Mouse (Mus musculus) midbrain, embryonic 13.5 days (tissue): ENCODE results near the gene Rnf141. TPM values are rescaled to one million over a fixed set of nuclear protein-coding genes. Genes with fewer than 3 reads are reported as not detected.

Experiments
- ATAC-seq: fragments of 200-750 bp; cut with Nextera tagmentation; 2 replicates; pipeline ENCODE4 v1.8.0; 2017; ENCODE audit warnings: mild to moderate bottlenecking, moderate TSS enrichment, moderate library complexity
- H3K27ac ChIP-seq: fragments of 300-500 bp; sonication (generic); 2 replicates; pipeline ENCODE4 v1.5.1; 2015; ENCODE audit warnings: inconsistent platforms, mild to moderate bottlenecking, moderate library complexity
- H3K27me3 ChIP-seq: fragments of 300-500 bp; sonication (generic); 2 replicates; pipeline ENCODE4 v1.6.1; 2015; ENCODE audit warnings: mild to moderate bottlenecking, inconsistent platforms
- H3K36me3 ChIP-seq: fragments of 300-500 bp; sonication (generic); 2 replicates; pipeline ENCODE4 v1.6.1; 2015; ENCODE audit warnings: mild to moderate bottlenecking, inconsistent platforms
- H3K4me1 ChIP-seq: fragments of 300-500 bp; sonication (generic); replicated peaks from 2 replicates; pipeline ENCODE4 v1.6.1; 2015; ENCODE audit warnings: inconsistent platforms
- H3K4me2 ChIP-seq: fragments of 300-500 bp; sonication (generic); replicated peaks from 2 replicates; pipeline ENCODE4 v1.6.1; 2015; ENCODE audit warnings: moderate library complexity, mild to moderate bottlenecking, inconsistent platforms
- H3K4me3 ChIP-seq: fragments of 300-500 bp; sonication (generic); replicated peaks from 2 replicates; pipeline ENCODE4 v1.5.1; 2015; ENCODE audit warnings: mild to moderate bottlenecking, inconsistent platforms
- H3K9ac ChIP-seq: fragments of 300-500 bp; sonication (generic); replicated peaks from 2 replicates; pipeline ENCODE4 v1.6.1; 2015; ENCODE audit warnings: mild to moderate bottlenecking, inconsistent platforms
- H3K9me3 ChIP-seq: fragments of 300-500 bp; sonication (generic); 2 replicates; pipeline ENCODE4 v1.6.1; 2016; ENCODE audit warnings: mild to moderate bottlenecking, inconsistent platforms
- WGBS: fragments of 180-500 bp; shearing (Covaris S2); methylation state at CpG from one replicate; pipeline ENCODE4 v1.1.7; 2015; 5-methylcytosine and 5-hydroxymethylcytosine counted together
- polyA plus RNA-seq: library from polyadenylated mRNA; unstranded; fragments of >200 nt; fragmentation: Nextera tagmentation; extraction: Ambion mirVana; gene quantifications from 2 replicates; pipeline ENCODE4 v1.2.1, GENCODE M21; 2015

The Rnf141 gene
- polyA plus RNA-seq, 1 experiment from 2014 or later = 25.7 TPM

GRCm38 (mm10) chr7:110855604-110856003 lies 11.3 kb upstream of the Rnf141 start:
- Histone ChIP-seq H3K4me2 (no peak overlapping the region), H3K9me3 (no peaks in the 10 kb centered on the region), H3K4me3 (no peak overlapping the region), H3K9ac (no peak overlapping the region), H3K27ac (no peak overlapping the region), H3K27me3 (no peaks in the 10 kb centered on the region), H3K4me1 (peaks cover 4% of the 10 kb centered on the region; the same call in 1 of the 2 replicates), H3K36me3 (no peaks in the 10 kb centered on the region)
- no peak for ATAC-seq
- 84% methylated on average over 1 of the region's 1 CpGs for WGBS

GRCm38 (mm10) chr7:110854927-110855546 lies 10.8 kb upstream of the Rnf141 start:
- peaks cover 4% of the 10 kb centered on the region; the same call in 1 of the 2 replicates for H3K4me1 ChIP-seq
- no peaks in the 10 kb centered on the region for H3K36me3 ChIP-seq
- no peak overlapping the region for H3K4me2 ChIP-seq
- H3K4me3 ChIP-seq = no peak overlapping the region
- ATAC-seq = no peak
- H3K27me3 ChIP-seq = no peaks in the 10 kb centered on the region
- WGBS = 86% methylated on average over 8 of the region's 8 CpGs
- no peak overlapping the region for H3K27ac ChIP-seq
- no peak overlapping the region for H3K9ac ChIP-seq
- H3K9me3 ChIP-seq = no peaks in the 10 kb centered on the region

DNA sequence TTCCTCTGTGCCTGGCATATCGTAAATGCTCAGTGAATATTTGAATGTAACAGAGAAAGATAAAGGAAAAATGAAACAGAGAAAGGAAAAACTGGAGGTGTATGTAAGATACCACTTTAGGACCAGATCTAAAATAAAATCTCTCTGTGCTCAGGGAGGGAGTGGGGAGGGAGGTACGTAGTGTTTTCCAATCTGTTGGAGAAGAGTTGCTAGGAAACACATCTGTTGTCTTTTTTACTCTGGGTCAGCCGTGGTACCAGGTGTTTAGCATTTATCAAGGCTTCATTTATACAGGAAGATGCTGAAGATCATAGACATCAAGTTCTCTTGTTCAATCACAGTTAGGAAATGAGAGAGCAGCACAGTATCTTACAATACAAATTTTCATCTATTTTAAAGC lies 10.3 kb upstream of the Rnf141 start:
- H3K4me3 ChIP-seq = no peak overlapping the region
- H3K27ac ChIP-seq = no peak overlapping the region
- H3K9me3 ChIP-seq = no peaks in the 10 kb centered on the region
- no peaks in the 10 kb centered on the region for H3K36me3 ChIP-seq
- H3K9ac ChIP-seq = no peak overlapping the region
- H3K4me1 ChIP-seq = peaks cover 4% of the 10 kb centered on the region; the same call in 1 of the 2 replicates
- no peak for ATAC-seq
- H3K4me2 ChIP-seq = no peak overlapping the region
- 67% methylated on average over 3 of the region's 3 CpGs for WGBS
- H3K27me3 ChIP-seq = no peaks in the 10 kb centered on the region

DNA sequence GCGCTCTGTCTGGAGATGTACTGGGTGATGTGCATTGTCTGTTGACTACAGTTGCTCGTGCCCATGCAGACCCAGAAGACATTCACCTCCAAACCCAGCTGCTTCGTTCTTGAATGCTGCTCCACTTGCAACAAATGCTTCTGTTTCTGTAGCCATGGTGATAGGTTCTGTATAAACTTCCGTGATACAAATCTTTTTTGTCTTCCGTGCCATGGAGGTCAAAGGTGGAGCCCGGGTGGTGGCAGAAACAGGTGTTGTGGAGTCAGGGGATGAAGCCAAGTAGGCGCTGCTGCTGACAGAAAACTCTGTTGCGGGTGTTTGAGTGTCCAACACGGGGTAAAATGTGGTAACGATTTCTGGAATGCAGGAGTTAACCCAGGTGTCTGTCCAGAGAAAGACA lies 9.4 kb upstream of the Rnf141 start:
- Histone ChIP-seq H3K9me3 (no peaks in the 10 kb centered on the region), H3K4me2 (no peak overlapping the region), H3K4me1 (peaks cover 4% of the 10 kb centered on the region; the same call in 1 of the 2 replicates), H3K9ac (no peak overlapping the region), H3K27ac (no peak overlapping the region), H3K4me3 (no peak overlapping the region), H3K36me3 (no peaks in the 10 kb centered on the region), H3K27me3 (no peaks in the 10 kb centered on the region)
- 60% methylated on average over 10 of the region's 10 CpGs for WGBS
- ATAC-seq = no peak

DNA sequence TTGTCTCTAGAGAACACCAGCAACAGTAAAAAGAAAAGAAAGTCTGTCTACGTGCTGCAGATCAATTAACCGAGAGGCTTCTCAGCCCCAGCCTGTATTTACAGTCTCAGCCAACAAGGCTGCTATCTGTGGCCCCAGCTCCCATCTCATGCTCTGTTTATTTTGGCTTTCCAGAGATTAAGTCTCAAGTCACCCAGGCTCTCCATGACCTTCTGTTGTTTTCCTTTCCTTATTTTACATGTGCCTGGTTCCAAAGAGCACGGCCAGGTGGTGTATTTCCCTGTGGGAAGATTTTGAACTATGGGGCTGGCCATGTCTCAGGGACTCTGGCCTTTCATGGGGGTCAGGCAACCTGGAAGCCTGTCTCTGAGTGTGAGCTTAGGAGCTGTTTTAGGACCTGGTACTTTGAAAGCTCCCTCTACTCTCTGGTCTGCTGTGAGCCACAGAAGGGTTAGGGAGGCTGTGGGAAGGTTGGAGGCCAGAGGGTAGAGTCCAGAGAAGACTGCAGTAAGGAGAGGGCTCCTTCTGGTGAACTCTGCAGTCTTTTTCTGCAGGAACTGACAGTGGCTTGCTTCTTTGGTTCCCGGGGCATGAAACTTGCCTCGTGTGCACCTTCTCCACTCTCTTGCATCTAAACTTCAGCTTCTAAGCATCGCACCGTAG lies 7.4 kb upstream of the Rnf141 start:
- Histone ChIP-seq H3K36me3 (no peaks in the 10 kb centered on the region), H3K9me3 (no peaks in the 10 kb centered on the region), H3K27ac (no peak overlapping the region), H3K4me2 (no peak overlapping the region), H3K9ac (no peak overlapping the region), H3K4me3 (no peak overlapping the region), H3K27me3 (no peaks in the 10 kb centered on the region), H3K4me1 (peaks cover 4% of the 10 kb centered on the region; the same call in 1 of the 2 replicates)
- 79% methylated on average over 7 of the region's 7 CpGs for WGBS
- no peak for ATAC-seq

DNA sequence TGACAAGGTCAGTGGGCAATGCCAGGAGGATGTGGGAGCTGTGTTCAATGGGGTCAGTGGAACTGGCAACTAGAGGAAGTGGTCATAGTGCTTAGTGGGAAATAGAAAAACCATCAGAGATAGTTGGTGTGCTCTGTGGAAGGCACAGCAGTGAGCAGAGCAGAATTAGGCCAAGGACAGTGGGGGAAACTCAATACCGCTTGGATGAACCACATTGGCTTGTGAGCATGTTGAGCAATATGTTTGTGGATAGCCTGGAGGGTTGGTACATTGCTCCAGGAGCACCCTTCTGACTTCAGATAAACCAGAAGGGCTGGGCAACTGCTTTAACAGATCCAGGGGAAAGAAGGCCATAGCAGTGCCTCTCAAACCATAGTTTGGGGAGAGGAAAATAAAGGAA lies 4.1 kb upstream of the Rnf141 start:
- WGBS = 89% methylated on average over 1 of the region's 1 CpGs
- Histone ChIP-seq H3K27ac (no peak overlapping the region), H3K4me1 (peaks cover 4% of the 10 kb centered on the region), H3K4me3 (no peak overlapping the region), H3K36me3 (no peaks in the 10 kb centered on the region), H3K9me3 (no peaks in the 10 kb centered on the region), H3K27me3 (no peaks in the 10 kb centered on the region), H3K9ac (no peak overlapping the region), H3K4me2 (no peak overlapping the region)
- ATAC-seq = no peak

DNA sequence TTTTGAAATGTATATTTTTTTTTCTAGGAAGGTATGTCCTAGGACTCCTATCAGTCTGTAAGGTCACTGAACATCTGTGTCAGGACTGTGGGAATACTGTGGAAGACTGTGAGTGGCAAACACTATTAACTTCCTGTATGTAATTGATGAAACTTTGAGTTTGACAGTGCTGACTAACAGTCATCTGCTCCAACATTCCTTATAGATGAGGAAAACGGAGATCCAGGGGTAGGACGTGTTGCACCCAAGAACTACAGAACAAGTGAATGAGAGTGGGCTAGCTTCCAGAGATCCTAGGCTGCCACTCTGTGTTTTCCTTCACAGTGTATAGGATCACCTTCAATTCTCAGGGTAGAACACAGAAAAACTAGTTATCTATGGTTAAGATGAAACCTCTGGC lies 3.1 kb upstream of the Rnf141 start:
- Histone ChIP-seq H3K9ac (no peak overlapping the region), H3K36me3 (no peaks in the 10 kb centered on the region), H3K4me1 (peaks cover 5% of the 10 kb centered on the region), H3K9me3 (no peaks in the 10 kb centered on the region), H3K4me3 (no peak overlapping the region), H3K4me2 (no peak overlapping the region), H3K27ac (no peak overlapping the region), H3K27me3 (no peaks in the 10 kb centered on the region)
- WGBS = 92% methylated on average over 2 of the region's 2 CpGs
- ATAC-seq = no peak

- no peak overlapping the region for H3K9ac ChIP-seq
- peaks cover 5% of the 10 kb centered on the region for H3K4me1 ChIP-seq
- H3K4me3 ChIP-seq = no peak overlapping the region
- H3K36me3 ChIP-seq = no peaks in the 10 kb centered on the region
- H3K9me3 ChIP-seq = no peaks in the 10 kb centered on the region
- ATAC-seq = no peak
- no peak overlapping the region for H3K4me2 ChIP-seq
- 87% methylated on average over 4 of the region's 4 CpGs for WGBS
- no peaks in the 10 kb centered on the region for H3K27me3 ChIP-seq
- H3K27ac ChIP-seq = no peak overlapping the region
These were observed 3.9 kb downstream of the Rnf141 start for GRCm38 (mm10) chr7:110840332-110840731.

DNA sequence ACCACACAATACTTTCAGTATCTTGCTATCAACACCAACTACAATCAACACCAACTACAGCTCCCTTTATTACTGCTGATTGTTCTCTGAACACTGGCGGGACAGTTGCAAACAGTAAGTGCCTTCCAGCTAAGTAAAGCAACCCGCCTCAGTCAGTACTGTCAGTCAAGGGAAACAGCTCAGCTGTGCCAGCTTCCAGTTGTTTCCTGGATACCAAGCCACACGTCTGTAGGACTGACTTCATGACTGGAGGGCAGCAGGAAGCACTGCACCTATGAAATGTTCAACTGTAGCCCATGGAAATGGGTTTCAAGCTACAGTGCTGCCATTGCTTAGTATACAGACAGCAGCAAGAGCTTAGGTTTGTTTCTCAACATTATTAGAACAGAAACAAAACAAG lies 9.7 kb downstream of the Rnf141 start:
- no peaks in the 10 kb centered on the region for H3K4me1 ChIP-seq
- no peak overlapping the region for H3K4me2 ChIP-seq
- no peaks in the 10 kb centered on the region for H3K9me3 ChIP-seq
- no peak overlapping the region for H3K9ac ChIP-seq
- H3K27ac ChIP-seq = no peak overlapping the region
- no peak for ATAC-seq
- no peaks in the 10 kb centered on the region for H3K27me3 ChIP-seq
- H3K4me3 ChIP-seq = no peak overlapping the region
- 75% methylated on average over 3 of the region's 3 CpGs for WGBS
- H3K36me3 ChIP-seq = peaks cover 17% of the 10 kb centered on the region

GRCm38 (mm10) chr7:110834018-110834417 lies 10.2 kb downstream of the Rnf141 start:
- H3K4me2 ChIP-seq = no peak overlapping the region
- ATAC-seq = no peak
- WGBS = 94% methylated on average over 1 of the region's 1 CpGs
- H3K27ac ChIP-seq = no peak overlapping the region
- peaks cover 20% of the 10 kb centered on the region for H3K36me3 ChIP-seq
- H3K4me3 ChIP-seq = no peak overlapping the region
- no peaks in the 10 kb centered on the region for H3K4me1 ChIP-seq
- no peaks in the 10 kb centered on the region for H3K27me3 ChIP-seq
- no peak overlapping the region for H3K9ac ChIP-seq
- H3K9me3 ChIP-seq = no peaks in the 10 kb centered on the region

DNA sequence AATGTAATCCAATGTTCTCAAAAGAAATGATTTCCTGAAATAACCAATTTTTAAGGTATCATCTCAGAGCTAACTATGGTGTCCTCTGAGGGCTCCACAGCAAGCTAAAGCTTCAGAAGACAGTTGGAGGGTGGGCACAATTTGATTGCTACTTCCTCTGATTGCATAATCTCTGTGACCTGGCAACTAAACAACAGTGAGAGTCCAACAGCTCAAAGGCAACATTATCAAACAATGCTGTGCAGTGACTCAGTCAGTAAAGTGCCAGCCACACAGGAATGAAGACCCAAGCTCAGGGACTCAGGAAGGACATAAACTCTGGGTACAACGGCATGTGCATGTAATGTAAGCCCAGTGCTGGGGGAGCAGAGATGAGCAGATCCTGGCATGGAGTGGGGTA lies 11.2 kb downstream of the Rnf141 start:
- 88% methylated on average over 1 of the region's 1 CpGs for WGBS
- H3K4me1 ChIP-seq = no peaks in the 10 kb centered on the region

DNA sequence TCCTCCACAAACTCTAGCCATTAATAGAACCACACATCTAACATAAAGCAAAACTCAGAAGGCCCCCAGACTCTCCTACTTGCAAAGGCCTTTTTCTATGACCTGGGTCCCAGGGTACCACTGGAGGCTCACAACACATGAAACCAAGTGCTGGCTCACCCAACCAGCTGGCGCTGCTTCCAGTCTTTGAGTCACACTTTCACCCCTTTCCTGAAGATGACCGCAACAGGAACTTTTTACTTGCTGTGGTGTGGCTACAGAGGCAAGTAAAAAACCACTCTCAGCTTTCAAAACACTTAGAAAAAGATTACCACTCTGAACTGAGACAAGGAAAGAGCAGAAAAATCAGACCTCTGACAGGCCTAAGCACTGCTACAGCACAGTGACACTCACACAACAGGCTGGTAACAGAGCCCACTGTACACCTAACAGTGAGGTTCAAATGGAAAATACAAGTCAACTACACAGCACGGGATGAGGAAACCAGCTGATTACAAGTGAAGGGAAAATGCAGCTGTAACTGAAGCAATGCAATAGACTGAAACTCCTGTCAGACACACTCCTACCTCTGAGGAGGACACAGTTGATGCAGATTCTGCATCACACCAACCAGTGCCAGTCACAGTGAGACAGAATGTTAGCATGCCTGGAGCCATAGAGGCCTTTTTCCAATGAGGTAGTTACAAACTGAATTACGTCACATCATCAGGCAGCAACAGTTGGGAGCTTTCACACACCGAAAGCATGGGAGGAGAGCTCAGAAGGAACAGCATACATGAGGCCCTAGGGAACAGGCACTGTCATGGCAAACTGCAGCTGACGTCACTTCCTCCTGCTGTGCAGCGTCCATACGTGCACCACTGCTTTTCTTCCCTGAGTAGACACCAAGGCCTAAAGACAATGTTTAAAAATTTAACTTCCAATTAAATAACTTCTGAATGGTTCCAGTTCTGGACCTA lies 20.0 kb downstream of the Rnf141 start:
- no peak for ATAC-seq
- H3K4me1 ChIP-seq = no peaks in the 10 kb centered on the region
- no peaks in the 10 kb centered on the region for H3K27me3 ChIP-seq
- H3K4me3 ChIP-seq = no peak overlapping the region
- H3K9me3 ChIP-seq = no peaks in the 10 kb centered on the region
- 92% methylated on average over 8 of the region's 8 CpGs for WGBS
- H3K9ac ChIP-seq = no peak overlapping the region
- peaks cover 32% of the 10 kb centered on the region for H3K36me3 ChIP-seq
- no peak overlapping the region for H3K4me2 ChIP-seq
- no peak overlapping the region for H3K27ac ChIP-seq

More for the DNA sequence above, 11.2 kb downstream of the Rnf141 start:
- no peak for ATAC-seq
- H3K36me3 ChIP-seq = peaks cover 26% of the 10 kb centered on the region
- H3K9ac ChIP-seq = no peak overlapping the region
- no peak overlapping the region for H3K4me2 ChIP-seq
- no peaks in the 10 kb centered on the region for H3K27me3 ChIP-seq
- H3K27ac ChIP-seq = no peak overlapping the region
- H3K9me3 ChIP-seq = no peaks in the 10 kb centered on the region
- no peak overlapping the region for H3K4me3 ChIP-seq
